Mouse (Mus musculus) frontal cortex, adult 2 months (tissue): ENCODE measurements around the gene Olfr457. TPM values are rescaled to one million over a fixed set of nuclear protein-coding genes. Genes with fewer than 3 reads are reported as not detected.
A peak's percentile ranks its signal among the peaks of the same experiment; 100 is the strongest.
"Not testable (repeated sequence)": the region's sequence is repeated elsewhere in the genome, so short reads cannot be mapped to it uniquely, and the experiment has no call there.

Experiments used
- DNase-seq, 2 experiments: peaks; one replicate each; pipeline ENCODE4 v3.0.0; 2022; ENCODE audit warnings: low spot score in 1 of 2; ENCODE audit errors: extremely low spot score in 1 of 2
- polyA plus RNA-seq: library from polyadenylated mRNA; depleted of rRNA; stranded (reverse); fragments of >200 nt; gene quantifications from 2 replicates; pipeline ENCODE4 v1.2.3, GENCODE M21; 2012; rRNA removed

The Olfr457 gene
- polyA plus RNA-seq: not detected in 2 replicates

GRCm38 (mm10) chr6:42476235-42476634 lies at the start of gene Olfr457:
TSS of gene Olfr457 (minus strand) at chr6:42476335.
- DNase-seq: no peak

- DNase-seq: no peak
Observed at GRCm38 (mm10) chr6:42513461-42513860, 37.3 kb upstream of the Olfr457 start.

DNA sequence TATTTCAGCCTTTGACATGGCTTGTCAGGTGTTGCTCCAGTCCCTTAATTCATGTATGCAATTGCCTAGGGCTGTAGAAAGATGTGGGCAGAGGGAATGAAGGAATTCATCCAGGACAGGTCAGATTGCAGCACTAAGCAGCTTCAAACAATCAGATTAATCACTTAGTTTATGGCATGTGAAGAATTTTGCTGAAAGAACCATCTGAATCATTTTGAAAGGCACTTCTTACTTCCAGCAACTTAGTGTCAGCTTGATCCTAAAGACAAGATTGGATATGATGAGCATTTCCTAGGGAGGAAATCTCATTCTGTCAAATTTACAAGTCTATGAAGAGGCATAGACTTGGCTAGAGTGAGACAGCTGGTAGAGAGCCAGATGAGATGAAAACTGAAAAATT lies 33.2 kb upstream of the Olfr457 start:
- DNase-seq: peak in 1 of 2 experiments; percentile 5

DNA sequence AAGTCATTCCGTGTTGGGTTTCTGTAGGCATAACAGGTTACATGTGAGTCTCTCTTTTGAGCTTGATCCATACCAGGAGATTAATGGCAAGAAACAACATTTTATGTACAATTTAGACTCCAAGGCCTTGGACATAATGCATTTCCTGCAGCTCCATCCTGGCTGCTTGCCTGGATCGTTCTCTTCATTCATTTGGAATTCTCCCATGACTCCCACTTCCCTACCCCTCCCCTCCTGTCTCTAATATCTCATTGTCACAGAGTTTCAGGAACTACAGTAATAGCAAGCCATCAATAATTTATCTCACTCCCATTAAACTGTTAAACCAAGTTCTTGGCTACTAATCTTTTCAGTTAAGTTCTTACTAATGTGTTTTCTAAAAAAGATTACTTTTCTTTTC lies 27.3 kb upstream of the Olfr457 start:
- DNase-seq: peak in 1 of 2 experiments; percentile 3

GRCm38 (mm10) chr6:42489731-42490130 lies 13.6 kb upstream of the Olfr457 start:
- DNase-seq: no peak

- no peak for DNase-seq
Observed at GRCm38 (mm10) chr6:42487114-42487513, 11.0 kb upstream of the Olfr457 start, which contains the start of gene Olfr456. TSS of gene Olfr456 (minus strand) at chr6:42487214.

GRCm38 (mm10) chr6:42484633-42485032 lies 8.5 kb upstream of the Olfr457 start:
- DNase-seq: no peak

- not testable (repeated sequence) for DNase-seq
Observed at GRCm38 (mm10) chr6:42471298-42471697, 4.8 kb downstream of the Olfr457 start.

- DNase-seq: no peak
Observed at GRCm38 (mm10) chr6:42470542-42470941, 5.6 kb downstream of the Olfr457 start.

DNA sequence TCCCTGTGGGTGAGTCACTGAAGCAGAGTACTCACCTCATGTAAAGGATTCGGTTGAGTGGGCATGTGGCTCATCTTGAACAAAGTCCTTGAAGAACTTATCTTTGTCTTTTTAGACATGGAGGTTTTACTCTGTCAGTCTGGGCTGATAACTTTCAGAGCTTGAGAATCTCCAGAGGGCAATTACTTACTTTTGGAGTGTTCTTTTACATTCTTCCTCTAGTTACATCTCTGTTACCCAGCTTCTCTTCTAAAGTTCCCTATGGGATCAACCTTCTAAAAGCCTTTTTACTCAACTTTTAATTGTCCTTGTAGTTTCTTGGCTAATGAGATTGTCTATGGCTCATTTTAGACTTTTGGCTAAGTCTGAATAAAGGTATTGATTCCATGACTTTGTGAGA lies 11.0 kb downstream of the Olfr457 start, which contains the start of gene Olfr458:
Olfr458 (minus strand) TSS at position 101 of the 400 bp plus-strand sequence.
- DNase-seq: no peak

- no peak for DNase-seq
Observed at GRCm38 (mm10) chr6:42447381-42447780, 28.8 kb downstream of the Olfr457 start.

- no peak for DNase-seq
Observed at GRCm38 (mm10) chr6:42444491-42444890, 31.6 kb downstream of the Olfr457 start.

- DNase-seq: no peak
Observed at GRCm38 (mm10) chr6:42441395-42441794, 34.7 kb downstream of the Olfr457 start.

GRCm38 (mm10) chr6:42435490-42435889 lies 40.6 kb downstream of the Olfr457 start:
- no peak for DNase-seq

DNA sequence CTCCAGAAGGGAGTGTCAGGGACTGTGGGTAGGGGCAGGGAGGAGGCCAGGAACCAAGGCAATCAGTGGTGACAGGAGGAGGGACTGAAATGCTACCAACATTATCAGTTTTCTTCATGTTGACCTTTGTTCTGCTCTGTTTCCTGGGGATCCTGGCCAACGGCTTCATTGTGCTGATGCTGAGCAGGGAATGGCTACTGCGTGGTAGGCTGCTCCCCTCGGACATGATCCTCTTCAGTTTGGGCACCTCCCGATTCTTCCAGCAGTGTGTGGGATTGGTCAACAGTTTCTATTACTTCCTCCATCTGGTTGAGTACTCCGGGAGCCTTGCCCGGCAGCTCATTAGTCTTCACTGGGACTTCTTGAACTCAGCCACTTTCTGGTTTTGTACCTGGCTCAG lies 41.7 kb downstream of the Olfr457 start, which contains the start of gene Tas2r126:
Tas2r126 (plus strand) TSS at position 90 of the 400 bp plus-strand sequence.
- no peak for DNase-seq

DNA sequence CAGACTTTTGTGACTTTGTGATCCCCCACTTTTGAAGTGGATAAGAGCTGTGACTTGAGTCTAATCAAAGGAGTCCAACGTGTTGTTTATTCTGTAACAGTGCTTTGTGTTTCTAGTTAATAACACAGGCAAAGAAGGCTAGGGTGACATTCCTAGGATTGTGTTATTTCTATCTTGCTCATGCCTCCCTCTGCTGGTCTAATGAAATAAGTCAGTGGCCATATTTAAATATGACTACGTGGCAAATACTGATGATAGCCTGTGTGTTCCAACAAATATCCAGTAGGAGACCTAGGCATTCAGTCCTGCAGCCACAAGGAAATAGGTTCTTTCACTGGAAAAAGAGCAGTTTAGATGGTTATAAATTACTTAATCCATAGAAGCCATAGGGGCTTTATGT lies 42.6 kb downstream of the Olfr457 start:
- no peak for DNase-seq

GRCm38 (mm10) chr6:42426337-42426736 lies 49.8 kb downstream of the Olfr457 start:
- DNase-seq: peak; percentile 12 to 28

DNA sequence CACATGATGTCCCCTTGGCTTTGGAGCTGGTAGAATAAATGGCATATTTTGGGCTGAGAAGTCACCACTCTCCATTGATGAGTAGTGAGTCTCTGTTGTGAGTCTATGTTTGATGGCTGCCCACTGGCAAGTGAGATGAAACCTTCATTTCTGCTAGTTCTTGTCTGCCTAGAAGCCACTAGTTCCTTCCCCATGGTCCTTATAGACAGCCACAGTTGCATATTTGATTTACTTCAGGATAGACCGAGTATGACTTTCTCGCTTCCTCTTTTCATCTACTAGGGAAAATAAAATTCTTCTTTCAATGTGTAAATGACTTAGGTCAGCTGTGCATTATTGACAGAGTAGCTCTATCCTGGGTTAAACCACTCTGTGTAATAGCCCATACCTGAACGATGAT lies 51.7 kb downstream of the Olfr457 start:
- no peak for DNase-seq

- DNase-seq: no peak
Observed at GRCm38 (mm10) chr6:42421439-42421838, 54.7 kb downstream of the Olfr457 start.

DNA sequence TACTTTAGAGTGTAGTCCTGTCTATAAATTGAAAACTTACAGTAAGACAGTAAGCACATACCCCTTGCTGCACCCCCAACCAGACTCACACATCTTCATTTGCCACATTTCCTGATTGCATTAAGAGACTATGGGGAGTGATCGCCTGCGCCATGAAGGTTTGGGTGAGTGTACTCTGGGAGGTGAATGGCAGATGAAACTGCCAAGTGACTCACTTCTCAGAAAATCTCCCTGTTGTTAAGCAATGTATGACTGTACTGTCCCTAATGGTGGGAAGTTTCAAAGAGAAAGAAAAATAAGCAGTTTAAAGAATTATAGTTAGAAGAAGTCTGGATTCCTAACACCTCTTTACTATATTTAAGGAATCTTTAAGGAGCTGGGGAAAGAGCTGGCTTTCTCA lies 56.7 kb downstream of the Olfr457 start:
- peak in 1 of 2 experiments; percentile 20 for DNase-seq
